8 mouse cellular contexts compared by ENCODE assay signal in genomic region chr19:23133427-23134094, GRCm38 (mm10). TPM values are rescaled to one million over a fixed set of nuclear protein-coding genes. Genes with fewer than 3 reads are reported as not detected.
DNase-seq lines count a peak whose midpoint lies in the region; ATAC-seq and TF ChIP-seq lines count a peak whose summit lies in the region.

No protein-coding gene starts in this region.

- WGBS in heart, embryonic 15.5 days = 34% methylated on average over 9 of the region's 9 CpGs
- 37% methylated on average over 9 of the region's 9 CpGs for WGBS in lung, adult 2 months
- 29% methylated on average over 9 of the region's 9 CpGs for WGBS in stomach, embryonic 16.5 days

- ATAC-seq in heart, embryonic 15.5 days (replicated peaks; ENCODE audit: insufficient number of reproducible peaks, insufficient read depth, low FRiP score, low read depth) = no peak
- ATAC-seq in stomach, embryonic 16.5 days (ENCODE audit: insufficient read depth, low FRiP score) = no peak; the same call in 1 of the 2 replicates

- H3K27me3 ChIP-seq in heart, embryonic 15.5 days = peaks cover 20% of the 10 kb centered on the region
- peaks cover 7% of the 10 kb centered on the region; the same call in 1 of the 2 replicates for H3K27me3 ChIP-seq in stomach, embryonic 16.5 days (ENCODE audit: control insufficient read depth, insufficient read depth, low read length)

- intact Hi-C loops in left cerebral cortex, adult 2 months (cut with DNase I) = loop anchor here (1.0 to 5.0 kb wide), 7 partner anchors 9 to 217 kb away; no protein-coding TSS in a partner anchor

- peaks cover 33% of the 10 kb centered on the region for H3K4me1 ChIP-seq in heart, embryonic 15.5 days (replicated peaks)
- peaks cover 22% of the 10 kb centered on the region for H3K4me1 ChIP-seq in lung, adult 2 months (ENCODE audit: control insufficient read depth, insufficient read depth, low read length)
- peaks cover 29% of the 10 kb centered on the region for H3K4me1 ChIP-seq in stomach, embryonic 16.5 days (ENCODE audit: control insufficient read depth, insufficient read depth, low read length)

- H3K4me2 ChIP-seq in heart, embryonic 15.5 days = peak overlapping the region; percentile 95
- H3K4me2 ChIP-seq in stomach, embryonic 16.5 days (ENCODE audit: low read depth, low read length) = peak overlapping the region; percentile 89

- TF ChIP-seq CTCF in left cerebral cortex, adult 2 months (IDR thresholded peaks at IDR 0.05) = no peak
- TF ChIP-seq CTCF in lung, adult 2 months (IDR thresholded peaks at IDR 0.05; ENCODE audit: insufficient read depth, low read length) = no peak

- H3K9ac ChIP-seq in heart, embryonic 15.5 days = 0 out of 2 replicates have a peak overlapping the region, but pooled peaks have one; percentile 47
- peak overlapping the region; percentile 72 for H3K9ac ChIP-seq in stomach, embryonic 16.5 days (ENCODE audit: low read length)

- H3K9me3 ChIP-seq in heart, embryonic 15.5 days (replicated peaks) = no peaks in the 10 kb centered on the region
- H3K9me3 ChIP-seq in stomach, embryonic 16.5 days (replicated peaks; ENCODE audit: control insufficient read depth, low read length) = no peaks in the 10 kb centered on the region

- no peak for TF ChIP-seq POLR2A in lung, adult 2 months (IDR thresholded peaks at IDR 0.05; ENCODE audit: borderline replicate concordance, extremely low read depth, low read depth, low read length)

- peak overlapping the region; percentile 59 for H3K4me3 ChIP-seq in left cerebral cortex, adult 2 months
- H3K4me3 ChIP-seq in heart, embryonic 15.5 days = peak overlapping the region; percentile 55
- H3K4me3 ChIP-seq in lung, adult 2 months (replicated peaks; ENCODE audit: extremely low read depth, low read depth, low read length) = peak overlapping the region; percentile 52
- peak overlapping the region; percentile 51; the same call in 1 of the 2 replicates for H3K4me3 ChIP-seq in stomach, embryonic 16.5 days (replicated peaks; ENCODE audit: low read length)

- H3K27ac ChIP-seq in left cerebral cortex, adult 2 months = peak overlapping the region; percentile 99
- H3K27ac ChIP-seq in heart, embryonic 15.5 days = no peak overlapping the region
- H3K27ac ChIP-seq in stomach, embryonic 16.5 days (ENCODE audit: low read length) = peak overlapping the region; percentile 96; the same call in 1 of the 2 replicates

- DNase-seq in left cerebral cortex, adult 2 months (ENCODE audit: extremely low spot score in 1 of 2, low spot score in 2 of 2) = no peak
- DNase-seq in left cerebral cortex, adult 18-20 months (ENCODE audit: low spot score in 2 of 2) = no peak
- peak; percentile 79 to 85 for DNase-seq in adrenal gland, postnatal 36 days
- no peak for DNase-seq in lung, adult 2 months
- no peak for DNase-seq in thymus, postnatal 4 days
- DNase-seq in MN1 (ENCODE audit: low spot score) = no peak

- no peaks in the 10 kb centered on the region for H3K36me3 ChIP-seq in heart, embryonic 15.5 days
- H3K36me3 ChIP-seq in stomach, embryonic 16.5 days (ENCODE audit: control insufficient read depth, insufficient read depth, low read length) = no peaks in the 10 kb centered on the region

RNA-seq across cellular contexts. Expression of gene Klf9, which starts 7.5 kb away (rescaled TPM):
- 100 to 1,000 TPM; 200 to 205 TPM for total RNA-seq in left cerebral cortex, adult 2 months (2021)
- 100 to 1,000 TPM; 153 to 167 TPM for total RNA-seq in left cerebral cortex, adult 18-20 months (2021)
- total RNA-seq in adrenal gland, postnatal 36 days (2021) = 10 to 100 TPM; 79.4 to 87.7 TPM
- polyA plus RNA-seq in heart, embryonic 15.5 days (2015; fragmentation: Nextera tagmentation; extraction: Ambion mirVana) = 3.1 and 3.4 TPM in 2 replicates
- polyA plus RNA-seq in lung, adult 2 months (2012; rRNA removed) = 46.9 and 97.8 TPM in 2 replicates
- 7.1 and 7.9 TPM in 2 replicates for polyA plus RNA-seq in stomach, embryonic 16.5 days (2015; fragmentation: Nextera tagmentation; extraction: Ambion mirVana)

Comparison
In these comparisons a context has a peak if more than half of its experiments do, and no peak if none do; other contexts are left out.
1. DNase-seq: peak in adrenal gland, postnatal 36 days (2 of 2); none in left cerebral cortex, adult 2 months (0 of 2), left cerebral cortex, adult 18-20 months (0 of 2), lung, adult 2 months (single experiment), thymus, postnatal 4 days (single experiment) and MN1 (single experiment).
2. Peak in every context shown above with its lines, with median percentiles within 50 percentile points of each other: H3K4me3 ChIP-seq.